ENCODE assay signal across 8 mouse cellular contexts in genomic region chr11:59847891-59848884, GRCm38 (mm10). TPM values are rescaled to one million over a fixed set of nuclear protein-coding genes. Genes with fewer than 3 reads are reported as not detected.
A peak's percentile ranks its signal among the peaks of the same experiment; 100 is the strongest.
DNase-seq lines count a peak whose midpoint lies in the region; ATAC-seq and TF ChIP-seq lines count a peak whose summit lies in the region.

No protein-coding gene starts in this region.

- H3K27ac ChIP-seq in MEL (ENCODE audit: control insufficient read depth, low read depth, low read length): peak overlapping the region; percentile 56
- peak overlapping the region; percentile 77 for H3K27ac ChIP-seq in cerebellum, adult 2 months (ENCODE audit: insufficient read depth, low read length)

- TF ChIP-seq POLR2A in MEL (IDR thresholded peaks at IDR 0.05; ENCODE audit: control insufficient read depth in 1 of 2, insufficient read depth in 1 of 2, low read depth in 1 of 2, low read length in 2 of 2, poor library complexity in 1 of 2): peak; percentile 81 to 92; a peak in 3 of 4 replicates
- peak; percentile 64; the same call in 1 of the 2 replicates for TF ChIP-seq POLR2A in cerebellum, adult 2 months (IDR thresholded peaks at IDR 0.05; ENCODE audit: borderline replicate concordance, insufficient read depth, low read length)

- peak; percentile 37 to 70 for ATAC-seq in hematopoietic stem cell, adult 5-6 weeks (replicated peaks in 1 of 2; ENCODE audit: insufficient read depth in 1 of 2, low FRiP score in 2 of 2, low TSS enrichment in 1 of 2, low read depth in 1 of 2, poor library complexity in 2 of 2, severe bottlenecking in 2 of 2)

- H3K27me3 ChIP-seq in MEL (ENCODE audit: control insufficient read depth in 1 of 2, insufficient read depth in 2 of 2, low read length in 2 of 2): no peaks in the 10 kb centered on the region
- H3K27me3 ChIP-seq in cerebellum, adult 2 months (ENCODE audit: control insufficient read depth, insufficient read depth, low read length): no peaks in the 10 kb centered on the region

- H3K36me3 ChIP-seq in MEL (ENCODE audit: control insufficient read depth in 1 of 2, insufficient read depth in 2 of 2, low read length in 2 of 2): peaks cover 0 to 9% of the 10 kb centered on the region in 2 experiments; a peak in 2 of 4 replicates

- peak overlapping the region; percentile 97 for H3K9ac ChIP-seq in MEL (ENCODE audit: control insufficient read depth, low read depth, low read length, poor library complexity, severe bottlenecking)

- H3K79me2 ChIP-seq in MEL (ENCODE audit: control insufficient read depth, insufficient read depth, low read length, poor library complexity): peaks cover 10% of the 10 kb centered on the region

- H3K4me1 ChIP-seq in MEL (ENCODE audit: control insufficient read depth in 1 of 2, insufficient read depth in 2 of 2, low read length in 2 of 2): peaks cover 4 to 8% of the 10 kb centered on the region in 2 experiments; a peak in 3 of 4 replicates
- no peaks in the 10 kb centered on the region for H3K4me1 ChIP-seq in cerebellum, adult 2 months (ENCODE audit: control insufficient read depth, insufficient read depth, low read length)

- peak; percentile 79 for DNase-seq in MEL (ENCODE audit: low read depth, low spot score)
- DNase-seq in cerebellum, adult 2 months: peak; percentile 84
- DNase-seq in forelimb bud, embryonic 11.5 days (ENCODE audit: low read depth, low spot score): peak; percentile 56
- DNase-seq in layer of hippocampus, postnatal 10 days (ENCODE audit: low spot score in 2 of 2): peak; percentile 77 to 83
- DNase-seq in lung, postnatal 10 days: peak; percentile 87
- DNase-seq in ovary, postnatal 14 days (ENCODE audit: low spot score): peak; percentile 69
- peak; percentile 73 for DNase-seq in thymus, postnatal 14 days

- TF ChIP-seq EP300 in MEL (IDR thresholded peaks at IDR 0.05; ENCODE audit: low read depth in 1 of 2, low read length in 2 of 2): no peak

- no peak for TF ChIP-seq RAD21 in MEL (IDR thresholded peaks at IDR 0.05; ENCODE audit: low read depth, low read length)

- H3K9me3 ChIP-seq in MEL (replicated peaks; ENCODE audit: insufficient read depth, low read length): no peaks in the 10 kb centered on the region

- H3K4me3 ChIP-seq in MEL (ENCODE audit: control insufficient read depth in 1 of 2, insufficient read depth in 1 of 2, low read depth in 2 of 2, low read length in 2 of 2): peak overlapping the region; percentile 81 to 95
- peak overlapping the region; percentile 85 for H3K4me3 ChIP-seq in cerebellum, adult 2 months (replicated peaks; ENCODE audit: insufficient read depth, low read depth, low read length)

- WGBS in cerebellum, adult 2 months: under 1% methylated on average over 69 of the region's 69 CpGs

- peak in 1 of 3 experiments; percentile 20; a peak in 1 of 6 replicates for TF ChIP-seq CTCF in MEL (IDR thresholded peaks at IDR 0.05 in 2 of 3, conservative IDR thresholded peaks at IDR 0.05 in 1 of 3; ENCODE audit: control insufficient read depth in 1 of 3, insufficient read depth in 1 of 3, low read depth in 2 of 3, low read length in 3 of 3, poor library complexity in 1 of 3, severe bottlenecking in 1 of 3)
- TF ChIP-seq CTCF in cerebellum, adult 2 months (IDR thresholded peaks at IDR 0.05; ENCODE audit: borderline replicate concordance, insufficient read depth, low read depth, low read length): no peak

TF ChIP-seq in MEL, 35 proteins besides CTCF, POLR2A, EP300 and RAD21:
- TF ChIP-seq TCF12 (IDR thresholded peaks at IDR 0.05; ENCODE audit: low read depth, low read length): no peak
- no peak for TF ChIP-seq ZNF384 (IDR thresholded peaks at IDR 0.05; ENCODE audit: low read depth, low read length)
- TF ChIP-seq TAL1 (IDR thresholded peaks at IDR 0.05; ENCODE audit: low read length): no peak
- no peak for TF ChIP-seq CHD1 (IDR thresholded peaks at IDR 0.05; ENCODE audit: low read depth, low read length)
- no peak for TF ChIP-seq RCOR1 (IDR thresholded peaks at IDR 0.05; ENCODE audit: low read depth, low read length)
- TF ChIP-seq CHD2 (IDR thresholded peaks at IDR 0.05; ENCODE audit: low read length): no peak
- no peak for TF ChIP-seq E2F4 (IDR thresholded peaks at IDR 0.05; ENCODE audit: borderline replicate concordance, low read depth, low read length)
- no peak for TF ChIP-seq BHLHE40 (IDR thresholded peaks at IDR 0.05; ENCODE audit: borderline replicate concordance, low read depth, low read length)
- no peak for TF ChIP-seq SMC3 (IDR thresholded peaks at IDR 0.05; ENCODE audit: low read depth, low read length)
- TF ChIP-seq ELF1 (IDR thresholded peaks at IDR 0.05; ENCODE audit: low read depth, low read length): peak; percentile 57; the same call in 1 of the 2 replicates
- TF ChIP-seq TBP (IDR thresholded peaks at IDR 0.05; ENCODE audit: low read depth, low read length): no peak
- peak; percentile 77 for TF ChIP-seq NELFE (IDR thresholded peaks at IDR 0.05; ENCODE audit: low read depth, low read length)
- peak; percentile 75; the same call in 1 of the 2 replicates for TF ChIP-seq UBTF (IDR thresholded peaks at IDR 0.05; ENCODE audit: borderline replicate concordance, insufficient read depth, low read depth, low read length)
- TF ChIP-seq HCFC1 (IDR thresholded peaks at IDR 0.05; ENCODE audit: low read depth, low read length): 0 out of 2 replicates have a peak, but pooled peaks have one; percentile 37
- TF ChIP-seq POLR2AphosphoS2 (IDR thresholded peaks at IDR 0.05; ENCODE audit: low read length): peak; percentile 61; the same call in 1 of the 2 replicates
- peak; percentile 59; the same call in 1 of the 2 replicates for TF ChIP-seq MAX (IDR thresholded peaks at IDR 0.05; ENCODE audit: low read length)
- TF ChIP-seq NRF1 (IDR thresholded peaks at IDR 0.05; ENCODE audit: insufficient read depth, low read depth, low read length, poor library complexity, severe bottlenecking): peak; percentile 72
- no peak; the same call in none of the 2 replicates for TF ChIP-seq SIN3A (IDR thresholded peaks at IDR 0.05; ENCODE audit: low read length)
- no peak for TF ChIP-seq MEF2A (IDR thresholded peaks at IDR 0.05; ENCODE audit: extremely low read depth, insufficient replicate concordance, low read depth, low read length, poor library complexity, severe bottlenecking)
- no peak for TF ChIP-seq MYC (IDR thresholded peaks at IDR 0.05; ENCODE audit: low read depth, low read length)
- no peak for TF ChIP-seq MAFK (IDR thresholded peaks at IDR 0.05; ENCODE audit: borderline replicate concordance, low read depth, low read length)
- TF ChIP-seq ZMIZ1 (IDR thresholded peaks at IDR 0.05; ENCODE audit: low read depth, low read length): peak; percentile 73; the same call in 1 of the 2 replicates
- no peak for TF ChIP-seq ETS1 (IDR thresholded peaks at IDR 0.05; ENCODE audit: low read depth, low read length)
- TF ChIP-seq MXI1 (IDR thresholded peaks at IDR 0.05; ENCODE audit: low read depth, low read length): peak; percentile 75
- TF ChIP-seq GATA1 (IDR thresholded peaks at IDR 0.05; ENCODE audit: low read depth, low read length): no peak
TF ChIP-seq in MEL: peak in this region for 9.

RNA-seq across cellular contexts. Expression of gene Cops3, which starts 8.6 kb away (rescaled TPM):
- 180 and 181 TPM in 2 replicates for total RNA-seq in MEL (2012; rRNA removed)
- polyA plus RNA-seq in MEL (2012; ENCODE audit: insufficient read depth in 1 of 2, insufficient read length in 2 of 2, low read depth in 1 of 2, low replicate concordance in 2 of 2, missing spikeins in 1 of 2): 100 to 1,000 TPM in 1 of 2 experiments, not detected in 1; 198 TPM
- polyA plus RNA-seq in cerebellum, adult 2 months (2012; rRNA removed): 66.8 and 66.9 TPM in 2 replicates
- 172 and 186 TPM in 2 replicates for total RNA-seq in hematopoietic stem cell, adult 5-6 weeks (2017)
- 10 to 100 TPM; 72.1 to 76.4 TPM for total RNA-seq in layer of hippocampus, postnatal 10 days (2021)

RNA-seq across cellular contexts. Expression of gene Nt5m, which starts 8.9 kb away (rescaled TPM):
- total RNA-seq in MEL (2012; rRNA removed): 22.2 and 26.6 TPM in 2 replicates
- 10 to 100 TPM in 1 of 2 experiments, not detected in 1; 29.1 TPM for polyA plus RNA-seq in MEL (2012; ENCODE audit: insufficient read depth in 1 of 2, insufficient read length in 2 of 2, low read depth in 1 of 2, low replicate concordance in 2 of 2, missing spikeins in 1 of 2)
- polyA plus RNA-seq in cerebellum, adult 2 months (2012; rRNA removed): 99.5 and 99.6 TPM in 2 replicates
- 11.1 and 16.7 TPM in 2 replicates for total RNA-seq in hematopoietic stem cell, adult 5-6 weeks (2017)
- total RNA-seq in layer of hippocampus, postnatal 10 days (2021): 10 to 100 TPM; 50.3 to 53.9 TPM

RNA-seq across cellular contexts. Expression of gene Flcn, which starts 38.4 kb away (rescaled TPM):
- total RNA-seq in MEL (2012; rRNA removed): 33.7 and 36.3 TPM in 2 replicates
- polyA plus RNA-seq in MEL (2012; ENCODE audit: insufficient read depth in 1 of 2, insufficient read length in 2 of 2, low read depth in 1 of 2, low replicate concordance in 2 of 2, missing spikeins in 1 of 2): 10 to 100 TPM in 1 of 2 experiments, not detected in 1; 36.1 TPM
- polyA plus RNA-seq in cerebellum, adult 2 months (2012; rRNA removed): 81.1 and 88.2 TPM in 2 replicates
- 24.5 and 27.3 TPM in 2 replicates for total RNA-seq in hematopoietic stem cell, adult 5-6 weeks (2017)
- total RNA-seq in layer of hippocampus, postnatal 10 days (2021): 10 to 100 TPM; 30.8 to 33.2 TPM

Comparison
In these comparisons a context has a peak if more than half of its experiments do, and no peak if none do; other contexts are left out.
1. Peak in every context shown above with its lines: DNase-seq, ATAC-seq, H3K4me3 ChIP-seq and H3K27ac ChIP-seq.